Mouse (Mus musculus) kidney, embryonic 14.5 days (tissue): ENCODE measurements around the gene Sox3. TPM values are rescaled to one million over a fixed set of nuclear protein-coding genes. Genes with fewer than 3 reads are reported as not detected.

Experiments
- ATAC-seq: fragments of 200-750 bp; cut with Nextera tagmentation; 2 replicates; pipeline ENCODE4 v1.8.0; 2017; ENCODE audit warnings: moderate number of reproducible peaks, mild to moderate bottlenecking, moderate TSS enrichment, moderate library complexity; ENCODE audit not compliant: low FRiP score, low TSS enrichment
- H3K27ac ChIP-seq: fragments of 300-500 bp; sonication (generic); 2 replicates; pipeline ENCODE4 v1.5.1; 2014; ENCODE audit warnings: low read depth, mild to moderate bottlenecking, low read length, moderate library complexity, mixed read lengths
- H3K27me3 ChIP-seq: fragments of 300-500 bp; sonication (generic); 2 replicates; pipeline ENCODE4 v1.6.1; 2014; ENCODE audit warnings: mild to moderate bottlenecking, low read length; ENCODE audit not compliant: control insufficient read depth, insufficient read depth
- H3K36me3 ChIP-seq: fragments of 300-500 bp; sonication (generic); 2 replicates; pipeline ENCODE4 v1.6.1; 2014; ENCODE audit warnings: low read length, mixed read lengths; ENCODE audit not compliant: control insufficient read depth, insufficient read depth
- H3K4me1 ChIP-seq: fragments of 300-500 bp; sonication (generic); 2 replicates; pipeline ENCODE4 v1.6.1; 2014; ENCODE audit warnings: low read length, mixed read lengths; ENCODE audit not compliant: control insufficient read depth, insufficient read depth
- H3K4me2 ChIP-seq: fragments of 300-500 bp; sonication (generic); replicated peaks from 2 replicates; pipeline ENCODE4 v1.6.1; 2014; ENCODE audit warnings: low read depth, mild to moderate bottlenecking, low read length
- H3K4me3 ChIP-seq: fragments of 300-500 bp; sonication (generic); 2 replicates; pipeline ENCODE4 v1.5.1; 2014; ENCODE audit warnings: mild to moderate bottlenecking, low read length
- H3K9ac ChIP-seq: fragments of 300-500 bp; sonication (generic); 2 replicates; pipeline ENCODE4 v1.6.1; 2014; ENCODE audit warnings: low read depth, mild to moderate bottlenecking, low read length, moderate library complexity
- H3K9me3 ChIP-seq: fragments of 300-500 bp; sonication (generic); 2 replicates; pipeline ENCODE4 v1.6.1; 2016; ENCODE audit warnings: low read length; ENCODE audit not compliant: control insufficient read depth
- WGBS: fragments of 180-500 bp; shearing (Covaris S2); extraction: QIAGEN DNeasy Blood & Tissue Kit; methylation state at CpG from one replicate; pipeline ENCODE4 v1.1.7; 2014; 5-methylcytosine and 5-hydroxymethylcytosine counted together
- polyA plus RNA-seq: library from polyadenylated mRNA; unstranded; fragments of >200 nt; fragmentation: Nextera tagmentation; extraction: Ambion mirVana; gene quantifications from 2 replicates; pipeline ENCODE4 v1.2.1, GENCODE M21; 2014

The Sox3 gene
- polyA plus RNA-seq, 1 experiment from 2014 or later = not detected

- no peaks in the 10 kb centered on the region for H3K9me3 ChIP-seq
- peak overlapping the region; percentile 59 for H3K4me2 ChIP-seq
- 0 out of 2 replicates have a peak, but pooled peaks have one; percentile 13 for ATAC-seq
- H3K27me3 ChIP-seq = peaks cover 66% of the 10 kb centered on the region
- H3K9ac ChIP-seq = no peak overlapping the region
- H3K27ac ChIP-seq = no peak overlapping the region
- H3K36me3 ChIP-seq = no peaks in the 10 kb centered on the region
- peak overlapping the region; percentile 34 for H3K4me3 ChIP-seq
- WGBS = 31% methylated on average over 43 of the region's 43 CpGs
- H3K4me1 ChIP-seq = no peaks in the 10 kb centered on the region
Observed at GRCm38 (mm10) chrX:60891329-60892095, 1.7 kb downstream of the Sox3 start.

GRCm38 (mm10) chrX:60890651-60891050 lies 2.6 kb downstream of the Sox3 start:
- ATAC-seq = no peak
- Histone ChIP-seq H3K4me1 (no peaks in the 10 kb centered on the region), H3K27ac (no peak overlapping the region), H3K4me2 (no peak overlapping the region), H3K4me3 (peak overlapping the region; percentile 10; the same call in 1 of the 2 replicates), H3K9me3 (no peaks in the 10 kb centered on the region), H3K27me3 (peaks cover 58% of the 10 kb centered on the region), H3K36me3 (no peaks in the 10 kb centered on the region), H3K9ac (no peak overlapping the region)
- WGBS = 34% methylated on average over 18 of the region's 18 CpGs

- Histone ChIP-seq H3K27me3 (peaks cover 51% of the 10 kb centered on the region), H3K4me3 (no peak overlapping the region), H3K36me3 (no peaks in the 10 kb centered on the region), H3K27ac (no peak overlapping the region), H3K9me3 (no peaks in the 10 kb centered on the region), H3K4me2 (no peak overlapping the region), H3K9ac (no peak overlapping the region), H3K4me1 (no peaks in the 10 kb centered on the region)
- no peak for ATAC-seq
- 20% methylated on average over 17 of the region's 17 CpGs for WGBS
Observed at GRCm38 (mm10) chrX:60889956-60890485, 3.2 kb downstream of the Sox3 start.
